Mouse (Mus musculus) cerebellum, adult 18-20 months (tissue): ENCODE results near the gene Kcnf1.

Experiments used
- DNase-seq, 2 experiments: peaks; one replicate each; pipeline ENCODE4 v3.0.0; 2021

The Kcnf1 gene

DNA sequence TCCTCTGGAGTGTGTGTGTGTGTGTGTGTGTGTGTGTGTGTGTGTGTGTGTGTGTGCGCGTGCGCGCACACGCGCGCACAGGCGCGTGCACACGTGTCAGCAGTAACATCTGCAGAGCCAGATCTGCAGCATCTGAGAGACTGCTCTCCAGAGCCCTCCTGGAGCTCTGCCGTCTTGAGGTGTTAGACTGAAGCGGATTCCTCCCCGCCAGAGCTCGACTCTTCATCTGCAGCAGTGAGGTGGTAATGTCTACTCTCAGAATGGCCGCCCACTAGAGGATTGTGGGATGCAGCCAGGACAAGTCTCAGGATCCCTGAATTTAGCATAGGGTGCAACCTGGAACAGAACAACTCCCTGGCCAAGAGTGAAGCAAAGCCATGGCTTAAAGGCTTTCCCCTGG lies 19.1 kb downstream of the Kcnf1 start:
- DNase-seq: no peak

DNA sequence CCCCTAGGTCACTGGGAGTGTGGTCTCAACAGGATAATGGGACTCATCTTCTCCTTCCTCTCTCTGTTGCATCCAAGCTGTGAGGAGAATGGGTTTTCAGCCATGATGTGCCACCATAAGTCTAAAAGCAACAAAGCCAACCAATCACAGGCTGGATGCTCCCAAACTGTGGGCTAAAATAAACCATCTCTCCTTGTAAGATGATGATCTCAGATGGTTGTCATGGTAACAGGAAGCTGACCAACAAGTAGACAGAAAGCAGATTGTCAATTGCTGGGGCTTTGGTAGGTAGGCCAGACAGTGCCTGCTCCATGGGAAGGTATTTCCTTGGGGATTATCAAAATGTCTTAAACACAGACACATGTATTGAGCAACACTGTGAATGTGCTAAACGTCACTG lies 20.9 kb downstream of the Kcnf1 start:
- DNase-seq: no peak

GRCm38 (mm10) chr12:17152840-17153239 lies 23.8 kb downstream of the Kcnf1 start:
- no peak for DNase-seq

DNA sequence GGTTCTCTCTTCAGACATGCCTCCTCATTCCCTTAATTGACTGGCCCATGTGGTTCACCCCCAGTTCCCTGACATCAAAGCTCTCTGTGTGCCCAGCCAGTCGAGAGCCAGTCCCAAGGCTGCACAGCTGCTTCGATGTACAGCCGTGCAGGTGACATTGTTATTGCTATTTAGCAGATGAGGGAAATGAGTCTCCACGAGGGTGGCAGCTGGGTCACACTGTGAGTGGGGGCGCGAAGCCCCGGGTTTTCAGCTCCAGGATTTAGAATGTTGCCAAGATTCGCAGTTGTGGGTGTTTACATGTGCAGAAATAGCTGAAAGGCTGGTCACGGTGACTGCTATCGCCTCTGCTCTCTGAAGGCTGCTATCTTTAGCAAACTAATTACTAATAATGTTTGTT lies 27.8 kb downstream of the Kcnf1 start:
- no peak for DNase-seq

DNA sequence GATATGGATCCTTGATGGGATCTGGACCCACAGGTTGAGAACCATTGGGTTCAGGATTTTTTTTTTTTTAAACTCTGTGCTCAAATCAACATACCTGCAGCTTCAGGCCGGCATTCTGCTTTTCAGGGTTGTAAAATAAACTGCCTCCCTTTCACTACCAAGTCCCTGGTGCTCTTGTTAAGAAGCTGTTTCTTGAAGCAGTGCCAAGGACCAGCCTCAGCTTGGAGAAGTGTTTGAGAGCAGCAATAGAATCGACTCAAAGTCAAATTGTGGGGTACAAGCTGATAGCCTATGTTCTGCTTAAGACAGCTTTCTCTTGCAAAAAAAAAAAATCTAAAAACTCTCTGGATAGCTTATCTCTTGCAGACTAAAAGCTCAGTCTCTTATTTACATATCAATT lies 34.9 kb downstream of the Kcnf1 start:
- no peak for DNase-seq

- no peak for DNase-seq
Observed at GRCm38 (mm10) chr12:17140436-17140835, 36.3 kb downstream of the Kcnf1 start.

- DNase-seq: no peak
Observed at GRCm38 (mm10) chr12:17134546-17135096, 42.1 kb downstream of the Kcnf1 start.

DNA sequence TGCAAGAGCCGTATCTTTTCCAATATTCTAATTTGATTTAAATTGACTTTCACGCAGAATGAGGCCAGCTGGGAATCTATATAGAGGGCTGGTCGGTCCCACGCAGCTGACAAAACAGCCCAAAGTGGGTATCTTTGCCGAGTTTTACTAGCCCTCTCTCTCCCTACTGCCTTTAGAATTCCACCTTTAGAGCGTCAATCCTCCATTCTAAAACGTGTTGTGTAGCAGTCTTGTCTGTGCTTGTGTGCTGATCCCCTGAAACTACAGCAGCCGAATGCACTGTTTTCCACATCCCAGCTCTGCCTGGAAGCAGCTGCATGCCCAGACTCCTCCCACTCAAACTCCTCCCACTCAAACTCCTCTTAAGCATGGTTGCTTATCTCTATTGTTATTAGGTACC lies 44.4 kb downstream of the Kcnf1 start:
- no peak for DNase-seq

- DNase-seq: no peak
Observed at GRCm38 (mm10) chr12:17131563-17131962, 45.1 kb downstream of the Kcnf1 start.

DNA sequence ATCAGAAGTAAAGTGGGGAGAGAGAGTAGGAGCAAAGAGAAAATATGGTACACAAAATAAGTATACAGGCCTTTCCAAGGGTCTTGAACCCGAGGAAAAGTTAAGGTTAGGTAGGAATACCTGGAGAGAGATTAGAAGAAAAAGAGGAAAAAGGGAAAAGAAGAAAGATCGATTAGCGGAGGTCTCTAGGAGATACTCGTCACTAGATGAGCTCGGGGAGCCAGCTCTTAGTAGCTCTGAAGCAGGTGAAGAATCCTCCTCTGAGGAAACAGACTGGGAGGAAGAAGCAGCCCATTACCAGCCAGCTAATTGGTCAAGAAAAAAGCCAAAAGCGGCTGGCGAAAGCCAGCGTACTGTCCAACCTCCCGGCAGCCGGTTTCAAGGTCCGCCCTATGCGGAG lies 53.8 kb downstream of the Kcnf1 start:
- DNase-seq: peak in 1 of 2 experiments; percentile 16
